Mouse (Mus musculus) cerebellum, adult 2 months (tissue): ENCODE data around the gene Fbxw2. TPM values are rescaled to one million over a fixed set of nuclear protein-coding genes. Genes with fewer than 3 reads are reported as not detected.
"Not testable (repeated sequence)": the region's sequence is repeated elsewhere in the genome, so short reads cannot be mapped to it uniquely, and the experiment has no call there.

Source experiments
- DNase-seq, 2 experiments: peaks; one replicate each; pipeline ENCODE4 v3.0.0; 2021
- H3K27ac ChIP-seq: fragments of 200-500 bp; 2 replicates; pipeline ENCODE4 v1.5.1; 2012; ENCODE audit warnings: low read length, control low read depth, inconsistent platforms; ENCODE audit not compliant: insufficient read depth
- H3K27me3 ChIP-seq: fragments of 200-500 bp; 2 replicates; pipeline ENCODE4 v1.6.1; 2012; ENCODE audit warnings: inconsistent platforms, mild to moderate bottlenecking, low read length, moderate library complexity; ENCODE audit not compliant: control insufficient read depth, insufficient read depth
- H3K4me1 ChIP-seq: fragments of 200-500 bp; 2 replicates; pipeline ENCODE4 v1.6.1; 2011; ENCODE audit warnings: low read length; ENCODE audit not compliant: control insufficient read depth, insufficient read depth
- H3K4me3 ChIP-seq: fragments of 200-500 bp; replicated peaks from 2 replicates; pipeline ENCODE3; 2011; ENCODE audit warnings: mild to moderate bottlenecking, low read depth, low read length, control low read depth; ENCODE audit not compliant: insufficient read depth
- CTCF ChIP-seq: fragments of 200-500 bp; IDR thresholded peaks from 2 replicates; pipeline ENCODE4 v1.5.1; 2011; ENCODE audit warnings: low read depth, mild to moderate bottlenecking, control low read depth, low read length, moderate library complexity, borderline replicate concordance; ENCODE audit not compliant: insufficient read depth
- POLR2A ChIP-seq: fragments of 200-500 bp; IDR thresholded peaks from 2 replicates; pipeline ENCODE4 v1.6.1; 2011; ENCODE audit warnings: low read length, control low read depth, borderline replicate concordance; ENCODE audit not compliant: insufficient read depth
- WGBS: fragments of 180-500 bp; shearing (Covaris S2); methylation state at CpG from one replicate; pipeline ENCODE4 v1.1.7; 2018; 5-methylcytosine and 5-hydroxymethylcytosine counted together
- polyA plus RNA-seq: library from polyadenylated mRNA; depleted of rRNA; stranded (reverse); fragments of >200 nt; gene quantifications from 2 replicates; pipeline ENCODE4 v1.2.3, GENCODE M21; 2012; rRNA removed

The Fbxw2 gene
- polyA plus RNA-seq, 1 experiment, result 77.5 TPM

DNA sequence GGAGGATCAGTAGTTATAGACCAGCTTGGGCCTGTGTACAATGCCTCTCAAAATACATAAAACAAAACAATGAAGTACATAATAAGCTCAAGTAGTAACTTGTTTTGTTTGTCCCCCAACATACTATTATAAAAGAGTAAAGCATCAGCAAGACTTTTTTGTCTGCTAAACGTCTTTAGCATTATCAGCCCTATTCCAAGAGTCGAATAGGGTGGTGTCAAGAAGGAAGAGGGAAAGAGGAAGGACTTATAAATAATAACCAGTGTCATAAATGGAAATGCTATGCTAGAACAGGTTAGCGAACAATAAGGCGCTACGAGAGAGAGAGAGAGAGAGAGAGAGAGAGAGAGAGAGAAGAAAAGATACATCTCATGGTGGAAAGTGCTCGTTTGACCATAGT is 55.2 kb downstream of the Fbxw2 start:
- Histone ChIP-seq H3K4me1 (peaks cover 16% of the 10 kb centered on the region; the same call in 1 of the 2 replicates), H3K4me3 (peak overlapping the region; percentile 89), H3K27me3 (no peaks in the 10 kb centered on the region), H3K27ac (peak overlapping the region; percentile 86; the same call in 1 of the 2 replicates)
- DNase-seq, result no peak
- 3% methylated on average over 6 of the region's 6 CpGs for WGBS
- TF ChIP-seq POLR2A, result no peak
- TF ChIP-seq CTCF, result no peak

- no peak overlapping the region for H3K4me3 ChIP-seq
- no peak for TF ChIP-seq CTCF
- no peak overlapping the region for H3K27ac ChIP-seq
- H3K4me1 ChIP-seq, result peaks cover 16% of the 10 kb centered on the region; the same call in 1 of the 2 replicates
- DNase-seq, result no peak
- H3K27me3 ChIP-seq, result no peaks in the 10 kb centered on the region
- WGBS, result 93% methylated on average over 2 of the region's 2 CpGs
These were observed 56.1 kb downstream of the Fbxw2 start for GRCm38 (mm10) chr2:34770049-34770448.

GRCm38 (mm10) chr2:34764801-34765200 is 61.3 kb downstream of the Fbxw2 start:
- no peaks in the 10 kb centered on the region for H3K4me1 ChIP-seq
- H3K27ac ChIP-seq, result no peak overlapping the region
- no peak for DNase-seq
- no peak overlapping the region for H3K4me3 ChIP-seq
- H3K27me3 ChIP-seq, result no peaks in the 10 kb centered on the region
- TF ChIP-seq CTCF (no peak), POLR2A (no peak)
- 78% methylated on average over 12 of the region's 12 CpGs for WGBS

GRCm38 (mm10) chr2:34762872-34763271 is 63.2 kb downstream of the Fbxw2 start:
- Histone ChIP-seq H3K27ac (no peak overlapping the region), H3K4me1 (no peaks in the 10 kb centered on the region), H3K4me3 (no peak overlapping the region), H3K27me3 (no peaks in the 10 kb centered on the region)
- 67% methylated on average over 2 of the region's 2 CpGs for WGBS
- TF ChIP-seq CTCF, result no peak
- no peak for TF ChIP-seq POLR2A
- no peak for DNase-seq

- Histone ChIP-seq H3K27me3 (no peaks in the 10 kb centered on the region), H3K4me3 (no peak overlapping the region), H3K27ac (no peak overlapping the region), H3K4me1 (no peaks in the 10 kb centered on the region)
- no peak for DNase-seq
- TF ChIP-seq POLR2A (no peak), CTCF (no peak)
- 81% methylated on average over 2 of the region's 2 CpGs for WGBS
These were observed 63.9 kb downstream of the Fbxw2 start for GRCm38 (mm10) chr2:34762174-34762573.

DNA sequence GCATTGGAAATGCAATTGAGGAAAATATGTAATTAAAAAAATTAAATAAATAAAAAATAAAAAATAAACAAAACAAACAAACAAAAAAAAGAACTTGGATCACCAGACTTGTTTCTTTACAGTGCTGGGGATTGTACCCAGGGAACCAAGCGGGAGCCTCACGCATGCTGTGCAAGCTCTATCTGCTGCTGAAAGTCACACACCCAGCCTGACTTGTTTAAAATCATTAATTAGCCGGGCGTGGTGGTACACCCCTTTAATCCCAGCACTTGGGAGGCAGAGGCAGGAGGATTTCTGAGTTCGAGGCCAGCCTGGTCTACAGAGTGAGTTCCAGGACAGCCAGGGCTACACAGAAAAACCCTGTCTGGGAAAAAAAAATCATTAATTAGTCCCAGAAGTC is 64.8 kb downstream of the Fbxw2 start:
- H3K27ac ChIP-seq, H3K4me1 ChIP-seq, H3K4me3 ChIP-seq, DNase-seq, H3K27me3 ChIP-seq: not testable (repeated sequence)
- WGBS, result 87% methylated on average over 5 of the region's 5 CpGs

GRCm38 (mm10) chr2:34757341-34757740 is 68.8 kb downstream of the Fbxw2 start:
- WGBS, result 70% methylated on average over 1 of the region's 1 CpGs
- DNase-seq, result no peak
- TF ChIP-seq CTCF (no peak), POLR2A (no peak)
- Histone ChIP-seq H3K27ac (no peak overlapping the region), H3K4me1 (no peaks in the 10 kb centered on the region), H3K27me3 (no peaks in the 10 kb centered on the region), H3K4me3 (no peak overlapping the region)

- no peaks in the 10 kb centered on the region for H3K27me3 ChIP-seq
- H3K4me3 ChIP-seq, result peak within 1 kb of the TSS; percentile 95
- WGBS, result under 1% methylated on average over 14 of the region's 14 CpGs
- peak within 1 kb of the TSS; percentile 65 for H3K27ac ChIP-seq
- TF ChIP-seq CTCF (no peak), POLR2A (no peak)
- DNase-seq, result peak; percentile 33 to 41
- H3K4me1 ChIP-seq, result peaks cover 3% of the 10 kb centered on the region; the same call in 1 of the 2 replicates
These were observed 71.4 kb downstream of the Fbxw2 start, which contains the start of gene Gapvd1 for GRCm38 (mm10) chr2:34754551-34755358. TSS of gene Gapvd1 (minus strand) at chr2:34755232.

Other genes with a start within 250 kb of the Fbxw2 start
- gene Gapvd1, start 71.1 kb downstream of the Fbxw2 start, polyA plus RNA-seq, result 49.4 and 52.8 TPM in 2 replicates
- gene Hspa5, start 54.3 kb downstream of the Fbxw2 start, polyA plus RNA-seq, result 226 and 249 TPM in 2 replicates
- 43.2 and 46.8 TPM in 2 replicates for gene Rabepk, start 26.4 kb downstream of the Fbxw2 start, polyA plus RNA-seq
- gene Gm34653, start 6.7 kb upstream of the Fbxw2 start, polyA plus RNA-seq, result not detected in 2 replicates
- 0.88 and 0.89 TPM in 2 replicates for gene Cutal, start 48.1 kb upstream of the Fbxw2 start, polyA plus RNA-seq
- gene Psmd5, start 48.7 kb upstream of the Fbxw2 start, polyA plus RNA-seq, result 47.9 and 52.9 TPM in 2 replicates
- 1.7 and 2.2 TPM in 2 replicates for gene Phf19, start 87.7 kb upstream of the Fbxw2 start, polyA plus RNA-seq
- 8.4 and 9.1 TPM in 2 replicates for gene Traf1, start 135.5 kb upstream of the Fbxw2 start, polyA plus RNA-seq
- gene Hc, start 235.1 kb upstream of the Fbxw2 start, polyA plus RNA-seq, result 0.59 and 1.1 TPM in 2 replicates